ENCODE assay signal across 8 mouse cellular contexts in genomic region chr2:30966826-30967225, GRCm38 (mm10). TPM values are rescaled to one million over a fixed set of nuclear protein-coding genes. Genes with fewer than 3 reads are reported as not detected.
DNase-seq lines count a peak whose midpoint lies in the region; ATAC-seq lines count a peak whose summit lies in the region.

No protein-coding gene starts in this region.

- peak overlapping the region; percentile 90 for H3K4me2 ChIP-seq in kidney, embryonic 14.5 days (replicated peaks; ENCODE audit: low read depth, low read length)
- H3K4me2 ChIP-seq in hindbrain, embryonic 11.5 days (replicated peaks; ENCODE audit: low read depth, low read length): peak overlapping the region; percentile 89

- no peak for ATAC-seq in kidney, embryonic 14.5 days (ENCODE audit: low FRiP score, low TSS enrichment)
- no peak for ATAC-seq in hindbrain, embryonic 11.5 days (ENCODE audit: low FRiP score)

- no peaks in the 10 kb centered on the region for H3K9me3 ChIP-seq in kidney, embryonic 14.5 days (ENCODE audit: control insufficient read depth, low read length)
- H3K9me3 ChIP-seq in hindbrain, embryonic 11.5 days (ENCODE audit: control insufficient read depth, low read length): no peaks in the 10 kb centered on the region
- no peaks in the 10 kb centered on the region for H3K9me3 ChIP-seq in midbrain, embryonic 10.5 days (replicated peaks)

- H3K27me3 ChIP-seq in kidney, embryonic 14.5 days (ENCODE audit: control insufficient read depth, insufficient read depth, low read length): no peaks in the 10 kb centered on the region
- H3K27me3 ChIP-seq in hindbrain, embryonic 11.5 days (ENCODE audit: control insufficient read depth, insufficient read depth, low read length): no peaks in the 10 kb centered on the region
- no peaks in the 10 kb centered on the region for H3K27me3 ChIP-seq in midbrain, embryonic 10.5 days (ENCODE audit: low read depth, poor library complexity, severe bottlenecking)

- H3K4me3 ChIP-seq in kidney, embryonic 14.5 days (ENCODE audit: low read length): peak overlapping the region; percentile 96
- peak overlapping the region; percentile 98 for H3K4me3 ChIP-seq in hindbrain, embryonic 11.5 days (ENCODE audit: low read depth, low read length)
- H3K4me3 ChIP-seq in midbrain, embryonic 10.5 days: peak overlapping the region; percentile 90

- H3K36me3 ChIP-seq in kidney, embryonic 14.5 days (ENCODE audit: control insufficient read depth, insufficient read depth, low read length): peaks cover 35% of the 10 kb centered on the region
- 0 out of 2 replicates have a peak, but pooled peaks cover 7% of the 10 kb centered on the region for H3K36me3 ChIP-seq in hindbrain, embryonic 11.5 days (ENCODE audit: control insufficient read depth, insufficient read depth, low read length)
- H3K36me3 ChIP-seq in midbrain, embryonic 10.5 days: peaks cover 55% of the 10 kb centered on the region

- DNase-seq in kidney, postnatal 10 days: no peak
- DNase-seq in T-cell, adult 2 months (ENCODE audit: low spot score): peak; percentile 47
- DNase-seq in hindbrain, embryonic 11.5 days (ENCODE audit: low spot score): peak; percentile 2
- no peak for DNase-seq in midbrain, embryonic 10.5 days (ENCODE audit: low spot score)
- DNase-seq in cerebellum, adult 18-20 months: no peak
- no peak for DNase-seq in spleen, adult 18-20 months
- no peak for DNase-seq in cerebellum, postnatal 36 days

- H3K4me1 ChIP-seq in kidney, embryonic 14.5 days (ENCODE audit: control insufficient read depth, insufficient read depth, low read length): peaks cover 12% of the 10 kb centered on the region
- H3K4me1 ChIP-seq in hindbrain, embryonic 11.5 days (replicated peaks; ENCODE audit: control insufficient read depth, insufficient read depth, low read length): peaks cover 9% of the 10 kb centered on the region
- H3K4me1 ChIP-seq in midbrain, embryonic 10.5 days: peaks cover 27% of the 10 kb centered on the region

- 11% methylated on average over 16 of the region's 16 CpGs for WGBS in kidney, embryonic 14.5 days
- WGBS in hindbrain, embryonic 11.5 days: 26% methylated on average over 16 of the region's 16 CpGs
- WGBS in midbrain, embryonic 10.5 days: 31% methylated on average over 16 of the region's 16 CpGs

- H3K9ac ChIP-seq in kidney, embryonic 14.5 days (ENCODE audit: low read depth, low read length): peak overlapping the region; percentile 83
- peak overlapping the region; percentile 88 for H3K9ac ChIP-seq in hindbrain, embryonic 11.5 days (ENCODE audit: low read depth, low read length)

- H3K27ac ChIP-seq in kidney, embryonic 14.5 days (ENCODE audit: low read depth, low read length): no peak overlapping the region
- no peak overlapping the region for H3K27ac ChIP-seq in hindbrain, embryonic 11.5 days (ENCODE audit: low read depth, low read length)
- H3K27ac ChIP-seq in midbrain, embryonic 10.5 days (replicated peaks): peak overlapping the region; percentile 92

RNA-seq across cellular contexts. Expression of gene Tor1a, which starts 0.9 kb away (rescaled TPM):
- polyA plus RNA-seq in kidney, embryonic 14.5 days (2014; fragmentation: Nextera tagmentation; extraction: Ambion mirVana): 71.8 and 80.6 TPM in 2 replicates
- polyA plus RNA-seq in hindbrain, embryonic 11.5 days (2014; fragmentation: Nextera tagmentation; extraction: Ambion mirVana): 73.7 and 83.5 TPM in 2 replicates
- 90.6 and 94.5 TPM in 2 replicates for polyA plus RNA-seq in midbrain, embryonic 10.5 days (2016; fragmentation: Nextera tagmentation; extraction: Ambion mirVana)

RNA-seq across cellular contexts. Expression of gene Tor1b, which starts 14.1 kb away (rescaled TPM):
- 31.0 and 39.3 TPM in 2 replicates for polyA plus RNA-seq in kidney, embryonic 14.5 days (2014; fragmentation: Nextera tagmentation; extraction: Ambion mirVana)
- polyA plus RNA-seq in hindbrain, embryonic 11.5 days (2014; fragmentation: Nextera tagmentation; extraction: Ambion mirVana): 18.7 and 21.5 TPM in 2 replicates
- polyA plus RNA-seq in midbrain, embryonic 10.5 days (2016; fragmentation: Nextera tagmentation; extraction: Ambion mirVana): 21.9 and 22.4 TPM in 2 replicates

RNA-seq across cellular contexts. Expression of gene BC005624, which starts 15.2 kb away (rescaled TPM):
- polyA plus RNA-seq in kidney, embryonic 14.5 days (2014; fragmentation: Nextera tagmentation; extraction: Ambion mirVana): 48.7 and 52.7 TPM in 2 replicates
- polyA plus RNA-seq in hindbrain, embryonic 11.5 days (2014; fragmentation: Nextera tagmentation; extraction: Ambion mirVana): 67.5 and 74.6 TPM in 2 replicates
- 63.3 and 71.9 TPM in 2 replicates for polyA plus RNA-seq in midbrain, embryonic 10.5 days (2016; fragmentation: Nextera tagmentation; extraction: Ambion mirVana)

RNA-seq across cellular contexts. Expression of gene Usp20, which starts 15.3 kb away (rescaled TPM):
- 8.7 and 12.5 TPM in 2 replicates for polyA plus RNA-seq in kidney, embryonic 14.5 days (2014; fragmentation: Nextera tagmentation; extraction: Ambion mirVana)
- 14.6 and 14.8 TPM in 2 replicates for polyA plus RNA-seq in hindbrain, embryonic 11.5 days (2014; fragmentation: Nextera tagmentation; extraction: Ambion mirVana)
- 19.8 and 27.6 TPM in 2 replicates for polyA plus RNA-seq in midbrain, embryonic 10.5 days (2016; fragmentation: Nextera tagmentation; extraction: Ambion mirVana)

RNA-seq across cellular contexts. Expression of gene Ptges, which starts 37.2 kb away (rescaled TPM):
- 6.1 and 7.2 TPM in 2 replicates for polyA plus RNA-seq in kidney, embryonic 14.5 days (2014; fragmentation: Nextera tagmentation; extraction: Ambion mirVana)
- polyA plus RNA-seq in hindbrain, embryonic 11.5 days (2014; fragmentation: Nextera tagmentation; extraction: Ambion mirVana): 5.5 and 5.6 TPM in 2 replicates
- 5.8 and 9.7 TPM in 2 replicates for polyA plus RNA-seq in midbrain, embryonic 10.5 days (2016; fragmentation: Nextera tagmentation; extraction: Ambion mirVana)

Comparison
In these comparisons a context has a peak if more than half of its experiments do, and no peak if none do; other contexts are left out.
1. DNase-seq: peak in T-cell, adult 2 months (single experiment) and hindbrain, embryonic 11.5 days (single experiment); none in kidney, postnatal 10 days (single experiment), midbrain, embryonic 10.5 days (single experiment), cerebellum, adult 18-20 months (0 of 2), spleen, adult 18-20 months (0 of 2) and cerebellum, postnatal 36 days (0 of 2).
2. Peak in every context shown above with its lines, with median percentiles within 50 percentile points of each other: H3K4me3 ChIP-seq.